Mouse (Mus musculus): Measurements from ENCODE around the gene Shisal2b. TPM values are rescaled to one million over a fixed set of nuclear protein-coding genes. Genes with fewer than 3 reads are reported as not detected.
"Not testable (repeated sequence)": the region's sequence is repeated elsewhere in the genome, so short reads cannot be mapped to it uniquely, and the experiment has no call there.

The Shisal2b gene
- 0.20 and 0.55 TPM in 2 replicates for polyA plus RNA-seq (2014; fragmentation: Nextera tagmentation; extraction: Ambion mirVana)

GRCm38 (mm10) chr13:104863127-104863979, at the start of gene Shisal2b:
Gene Shisal2b, minus strand, starts transcription at chr13:104863893.
- peak; percentile 79 for ATAC-seq (ENCODE audit: insufficient number of reproducible peaks, insufficient read depth, low FRiP score, low read depth)
- Histone ChIP-seq H3K4me2 (replicated peaks; ENCODE audit: low read depth, low read length) (peak within 1 kb of the TSS; percentile 89), H3K9me3 (ENCODE audit: control insufficient read depth, low read depth, low read length) (no peaks in the 10 kb centered on the region; the same call in 1 of the 2 replicates), H3K4me3 (ENCODE audit: low read depth, low read length) (peak within 1 kb of the TSS; percentile 39), H3K4me1 (ENCODE audit: control insufficient read depth, insufficient read depth, low read length) (no peaks in the 10 kb centered on the region), H3K36me3 (ENCODE audit: control insufficient read depth, insufficient read depth, low read length) (no peaks in the 10 kb centered on the region), H3K27ac (ENCODE audit: low read length) (no peak within 1 kb of the TSS), H3K27me3 (ENCODE audit: control insufficient read depth, insufficient read depth, low read length) (no peaks in the 10 kb centered on the region), H3K9ac (replicated peaks; ENCODE audit: low read depth, low read length) (no peak within 1 kb of the TSS)
- WGBS: 3% methylated on average over 38 of the region's 38 CpGs

GRCm38 (mm10) chr13:104911626-104912025, 47.9 kb upstream of the Shisal2b start:
- ATAC-seq (ENCODE audit: insufficient number of reproducible peaks, insufficient read depth, low FRiP score, low read depth); H3K36me3 ChIP-seq (ENCODE audit: control insufficient read depth, insufficient read depth, low read length); H3K9me3 ChIP-seq (ENCODE audit: control insufficient read depth, low read depth, low read length); H3K4me2 ChIP-seq (replicated peaks; ENCODE audit: low read depth, low read length); H3K9ac ChIP-seq (replicated peaks; ENCODE audit: low read depth, low read length); H3K4me3 ChIP-seq (ENCODE audit: low read depth, low read length); H3K4me1 ChIP-seq (ENCODE audit: control insufficient read depth, insufficient read depth, low read length); H3K27me3 ChIP-seq (ENCODE audit: control insufficient read depth, insufficient read depth, low read length); H3K27ac ChIP-seq (ENCODE audit: low read length): not testable (repeated sequence)
- WGBS: 77% methylated on average over 5 of the region's 5 CpGs

- not testable (repeated sequence) for H3K36me3 ChIP-seq (ENCODE audit: control insufficient read depth, insufficient read depth, low read length); H3K4me3 ChIP-seq (ENCODE audit: low read depth, low read length); H3K27me3 ChIP-seq (ENCODE audit: control insufficient read depth, insufficient read depth, low read length); H3K4me2 ChIP-seq (replicated peaks; ENCODE audit: low read depth, low read length); H3K9me3 ChIP-seq (ENCODE audit: control insufficient read depth, low read depth, low read length); H3K27ac ChIP-seq (ENCODE audit: low read length); H3K4me1 ChIP-seq (ENCODE audit: control insufficient read depth, insufficient read depth, low read length); H3K9ac ChIP-seq (replicated peaks; ENCODE audit: low read depth, low read length); ATAC-seq (ENCODE audit: insufficient number of reproducible peaks, insufficient read depth, low FRiP score, low read depth)
- 93% methylated on average over 1 of the region's 1 CpGs for WGBS
These were observed 47.3 kb upstream of the Shisal2b start for GRCm38 (mm10) chr13:104911006-104911405.

- H3K36me3 ChIP-seq (ENCODE audit: control insufficient read depth, insufficient read depth, low read length): no peaks in the 10 kb centered on the region
- no peaks in the 10 kb centered on the region for H3K27me3 ChIP-seq (ENCODE audit: control insufficient read depth, insufficient read depth, low read length)
- H3K4me3 ChIP-seq (ENCODE audit: low read depth, low read length): no peak overlapping the region
- H3K9ac ChIP-seq (replicated peaks; ENCODE audit: low read depth, low read length): no peak overlapping the region
- WGBS: 61% methylated on average over 7 of the region's 7 CpGs
- no peak overlapping the region for H3K4me2 ChIP-seq (replicated peaks; ENCODE audit: low read depth, low read length)
- no peak overlapping the region for H3K27ac ChIP-seq (ENCODE audit: low read length)
- no peaks in the 10 kb centered on the region for H3K9me3 ChIP-seq (ENCODE audit: control insufficient read depth, low read depth, low read length)
- no peak for ATAC-seq (ENCODE audit: insufficient number of reproducible peaks, insufficient read depth, low FRiP score, low read depth)
- no peaks in the 10 kb centered on the region for H3K4me1 ChIP-seq (ENCODE audit: control insufficient read depth, insufficient read depth, low read length)
These were observed 45.0 kb upstream of the Shisal2b start for GRCm38 (mm10) chr13:104908691-104909090.

GRCm38 (mm10) chr13:104894771-104895170, 31.1 kb upstream of the Shisal2b start:
- no peak overlapping the region for H3K9ac ChIP-seq (replicated peaks; ENCODE audit: low read depth, low read length)
- H3K9me3 ChIP-seq (ENCODE audit: control insufficient read depth, low read depth, low read length): no peaks in the 10 kb centered on the region
- no peak overlapping the region for H3K4me2 ChIP-seq (replicated peaks; ENCODE audit: low read depth, low read length)
- H3K27ac ChIP-seq (ENCODE audit: low read length): no peak overlapping the region
- H3K4me3 ChIP-seq (ENCODE audit: low read depth, low read length): no peak overlapping the region
- no peaks in the 10 kb centered on the region for H3K4me1 ChIP-seq (ENCODE audit: control insufficient read depth, insufficient read depth, low read length)
- H3K36me3 ChIP-seq (ENCODE audit: control insufficient read depth, insufficient read depth, low read length): no peaks in the 10 kb centered on the region
- no peaks in the 10 kb centered on the region for H3K27me3 ChIP-seq (ENCODE audit: control insufficient read depth, insufficient read depth, low read length)
- ATAC-seq (ENCODE audit: insufficient number of reproducible peaks, insufficient read depth, low FRiP score, low read depth): no peak
- 64% methylated on average over 1 of the region's 1 CpGs for WGBS

- H3K27ac ChIP-seq (ENCODE audit: low read length): no peak overlapping the region
- H3K4me2 ChIP-seq (replicated peaks; ENCODE audit: low read depth, low read length): no peak overlapping the region
- H3K4me1 ChIP-seq (ENCODE audit: control insufficient read depth, insufficient read depth, low read length): no peaks in the 10 kb centered on the region
- no peaks in the 10 kb centered on the region for H3K27me3 ChIP-seq (ENCODE audit: control insufficient read depth, insufficient read depth, low read length)
- H3K4me3 ChIP-seq (ENCODE audit: low read depth, low read length): no peak overlapping the region
- ATAC-seq (ENCODE audit: insufficient number of reproducible peaks, insufficient read depth, low FRiP score, low read depth): no peak
- H3K36me3 ChIP-seq (ENCODE audit: control insufficient read depth, insufficient read depth, low read length): no peaks in the 10 kb centered on the region
- 73% methylated on average over 4 of the region's 4 CpGs for WGBS
- no peaks in the 10 kb centered on the region for H3K9me3 ChIP-seq (ENCODE audit: control insufficient read depth, low read depth, low read length)
- H3K9ac ChIP-seq (replicated peaks; ENCODE audit: low read depth, low read length): no peak overlapping the region
These were observed 28.6 kb upstream of the Shisal2b start for GRCm38 (mm10) chr13:104892337-104892736.

GRCm38 (mm10) chr13:104886308-104887032, 22.8 kb upstream of the Shisal2b start:
- no peaks in the 10 kb centered on the region for H3K9me3 ChIP-seq (ENCODE audit: control insufficient read depth, low read depth, low read length)
- 63% methylated on average over 8 of the region's 8 CpGs for WGBS
- H3K36me3 ChIP-seq (ENCODE audit: control insufficient read depth, insufficient read depth, low read length): no peaks in the 10 kb centered on the region
- ATAC-seq (ENCODE audit: insufficient number of reproducible peaks, insufficient read depth, low FRiP score, low read depth): no peak
- H3K27me3 ChIP-seq (ENCODE audit: control insufficient read depth, insufficient read depth, low read length): no peaks in the 10 kb centered on the region
- no peak overlapping the region for H3K4me2 ChIP-seq (replicated peaks; ENCODE audit: low read depth, low read length)
- no peak overlapping the region for H3K9ac ChIP-seq (replicated peaks; ENCODE audit: low read depth, low read length)
- no peak overlapping the region for H3K4me3 ChIP-seq (ENCODE audit: low read depth, low read length)
- H3K27ac ChIP-seq (ENCODE audit: low read length): no peak overlapping the region
- H3K4me1 ChIP-seq (ENCODE audit: control insufficient read depth, insufficient read depth, low read length): no peaks in the 10 kb centered on the region

- H3K9me3 ChIP-seq (ENCODE audit: control insufficient read depth, low read depth, low read length): no peaks in the 10 kb centered on the region
- no peak overlapping the region for H3K4me3 ChIP-seq (ENCODE audit: low read depth, low read length)
- H3K4me2 ChIP-seq (replicated peaks; ENCODE audit: low read depth, low read length): no peak overlapping the region
- no peak overlapping the region for H3K9ac ChIP-seq (replicated peaks; ENCODE audit: low read depth, low read length)
- WGBS: 23% methylated on average over 12 of the region's 16 CpGs
- H3K27ac ChIP-seq (ENCODE audit: low read length): no peak overlapping the region
- H3K4me1 ChIP-seq (ENCODE audit: control insufficient read depth, insufficient read depth, low read length): no peaks in the 10 kb centered on the region
- H3K27me3 ChIP-seq (ENCODE audit: control insufficient read depth, insufficient read depth, low read length): no peaks in the 10 kb centered on the region
- H3K36me3 ChIP-seq (ENCODE audit: control insufficient read depth, insufficient read depth, low read length): no peaks in the 10 kb centered on the region
- no peak for ATAC-seq (ENCODE audit: insufficient number of reproducible peaks, insufficient read depth, low FRiP score, low read depth)
These were observed 20.0 kb upstream of the Shisal2b start for GRCm38 (mm10) chr13:104883566-104884249.

Data from stomach, embryonic 14.5 days (tissue).